Mouse (Mus musculus): ENCODE data around the gene Slc27a3.

Slc27a3 gene

DNA sequence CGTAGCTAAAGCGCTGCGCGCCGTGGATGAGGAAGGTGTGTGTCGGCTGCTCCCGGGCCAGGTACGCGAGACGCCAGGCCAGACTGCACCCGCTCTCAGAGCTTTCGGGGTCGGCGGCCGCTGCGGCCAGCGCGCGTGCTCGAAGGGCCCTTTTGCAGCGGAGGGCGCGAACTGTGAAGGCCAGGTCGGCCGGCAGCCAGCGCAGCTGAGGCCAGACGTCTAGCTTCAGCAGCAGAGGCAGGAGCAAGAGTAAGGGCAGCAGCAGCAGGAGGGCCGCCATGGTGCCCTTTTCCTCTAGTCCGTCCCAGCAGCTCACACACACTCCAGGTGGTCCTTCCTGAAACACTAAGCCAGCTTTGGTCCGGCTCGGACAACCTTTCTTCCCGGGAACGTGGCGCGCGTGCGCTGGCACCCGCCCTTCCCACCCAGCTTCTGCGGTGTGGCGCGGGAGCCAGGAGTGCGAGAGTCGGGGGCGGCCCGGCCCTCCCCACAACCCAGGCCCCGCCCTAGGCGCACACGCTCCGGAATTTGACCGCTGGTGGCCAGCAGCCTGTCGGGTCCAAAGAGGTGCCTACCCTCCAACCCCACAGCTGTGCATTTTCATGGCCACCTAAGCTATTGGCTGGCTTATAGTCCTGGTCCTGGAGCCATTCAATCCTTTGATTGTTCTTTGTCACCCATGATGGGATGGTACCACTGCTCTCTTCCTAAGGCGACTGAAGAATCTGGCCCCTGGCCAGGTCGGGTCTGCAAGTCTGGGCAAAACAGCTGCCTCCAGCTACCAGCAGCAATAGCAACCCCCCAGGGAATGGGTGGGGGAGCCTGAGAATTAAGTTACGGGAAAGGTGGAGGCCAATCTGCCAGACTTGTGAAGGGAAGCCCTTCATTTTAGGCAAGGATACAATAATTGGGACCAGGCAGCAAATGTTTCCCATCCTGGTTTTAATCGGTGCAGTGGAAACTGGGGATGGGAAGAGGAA, at the start of gene Slc27a3:
Gene Slc27a3 (minus strand): TSS at position 428 of the 980 bp plus-strand sequence.
- no peak for DNase-seq (ENCODE audit: low read depth, low spot score)

DNA sequence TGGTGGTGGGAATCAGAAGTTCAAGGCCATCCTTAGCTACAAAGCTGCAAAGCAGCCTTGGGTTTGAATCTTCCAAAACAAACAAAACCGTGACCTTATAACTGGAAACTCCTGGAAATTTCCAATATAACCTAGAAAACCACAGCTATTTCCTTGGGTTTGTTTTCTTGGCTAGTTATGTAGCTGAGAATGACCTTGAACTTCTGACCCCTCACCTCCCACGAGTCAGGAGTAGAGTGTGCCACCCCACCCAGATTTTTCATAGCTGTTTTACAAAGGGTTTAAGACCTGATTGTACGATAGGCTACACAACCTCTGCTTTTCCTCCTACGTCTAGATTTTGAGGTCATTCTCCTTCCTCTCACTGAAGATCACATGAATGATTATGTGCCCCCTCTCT, 47.4 kb upstream of the Slc27a3 start:
- no peak for DNase-seq (ENCODE audit: low read depth, low spot score)

DNA sequence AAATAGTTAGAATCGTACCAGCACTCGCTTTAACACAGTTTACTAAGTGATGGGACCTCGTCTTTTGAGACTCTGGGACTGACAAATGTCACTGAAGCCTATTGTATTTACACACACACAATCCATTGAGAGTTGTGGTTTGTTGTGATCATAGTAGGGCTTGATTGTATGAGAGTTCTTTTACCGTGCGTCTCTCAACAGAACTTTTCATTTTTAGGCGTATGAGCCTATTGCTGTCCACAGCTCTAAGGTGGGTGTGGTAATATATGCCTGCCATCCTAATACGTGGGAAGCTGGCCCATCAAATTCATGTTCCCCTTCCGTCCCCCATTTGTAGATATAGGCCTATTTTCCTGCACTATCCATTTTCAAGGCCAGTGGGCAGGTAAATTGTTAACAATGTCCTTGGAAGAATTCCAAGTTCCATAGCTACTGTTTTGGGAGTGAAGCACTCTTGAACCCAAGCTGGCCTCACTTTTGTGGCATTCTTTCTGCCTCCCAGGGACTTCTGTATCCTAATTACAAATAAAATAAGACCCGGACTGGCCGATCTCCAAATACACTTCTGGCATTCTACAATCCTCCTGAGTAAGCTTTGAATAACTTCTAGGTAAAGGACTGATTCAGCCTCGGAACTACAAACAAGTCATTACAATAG, 44.5 kb upstream of the Slc27a3 start:
- no peak for DNase-seq (ENCODE audit: low read depth, low spot score)

DNA sequence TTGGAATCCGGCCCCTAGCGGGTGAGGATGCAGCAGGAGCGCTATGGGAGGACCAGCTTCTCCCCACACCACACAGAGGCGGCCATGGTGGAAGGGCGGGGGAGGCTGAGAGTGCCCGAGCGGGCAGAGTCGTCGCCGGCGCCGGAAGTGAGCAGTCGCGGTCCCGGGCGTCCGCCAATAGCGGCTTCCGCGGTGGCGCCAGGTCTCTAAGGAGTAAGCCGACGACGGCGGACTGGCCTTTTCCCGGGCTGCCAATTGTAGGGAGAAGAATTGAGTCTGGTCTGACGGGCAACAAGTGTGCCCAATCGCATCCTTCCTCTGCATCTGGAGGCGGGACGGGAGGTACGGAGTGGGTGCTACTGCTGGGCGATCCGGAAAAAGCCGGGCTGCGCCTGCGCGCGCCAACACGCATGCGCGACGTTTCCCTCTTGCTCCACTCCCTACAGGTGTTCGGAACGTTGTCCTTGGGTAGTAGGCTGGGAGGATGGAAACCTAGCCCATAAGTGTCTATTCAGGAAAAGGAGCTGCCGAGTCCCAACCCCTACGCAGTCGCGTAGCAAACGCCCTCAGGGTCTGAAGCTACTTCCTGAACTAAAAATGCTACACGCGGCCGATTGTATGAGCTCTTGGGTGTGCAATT, 43.8 kb upstream of the Slc27a3 start, which contains the start of gene Ints3:
Gene Ints3 (minus strand): TSS at position 242 of the 640 bp plus-strand sequence.
- DNase-seq (ENCODE audit: low read depth, low spot score) = peak; percentile 99

DNA sequence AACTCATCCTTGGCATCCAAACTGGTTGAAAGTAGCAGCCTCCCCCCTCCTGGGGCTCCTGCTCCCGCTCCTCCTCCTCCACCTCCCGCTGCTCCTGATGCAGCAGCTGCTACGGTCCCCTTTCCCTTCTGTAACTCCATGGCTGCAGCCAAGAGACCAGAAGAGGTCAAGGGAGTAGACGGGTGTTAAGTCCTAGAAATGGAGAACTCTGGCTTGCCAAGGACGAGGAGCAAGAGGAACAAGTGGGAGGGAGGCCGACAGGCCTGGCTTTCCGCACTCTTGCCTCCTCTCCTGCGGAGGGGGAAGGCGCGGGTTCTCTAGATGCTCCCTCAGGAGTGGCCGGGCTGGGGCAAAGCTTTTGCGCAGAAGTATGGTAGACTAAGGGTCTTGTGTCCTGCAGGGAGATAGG, 43.1 kb upstream of the Slc27a3 start:
- DNase-seq (ENCODE audit: low read depth, low spot score) = no peak

DNA sequence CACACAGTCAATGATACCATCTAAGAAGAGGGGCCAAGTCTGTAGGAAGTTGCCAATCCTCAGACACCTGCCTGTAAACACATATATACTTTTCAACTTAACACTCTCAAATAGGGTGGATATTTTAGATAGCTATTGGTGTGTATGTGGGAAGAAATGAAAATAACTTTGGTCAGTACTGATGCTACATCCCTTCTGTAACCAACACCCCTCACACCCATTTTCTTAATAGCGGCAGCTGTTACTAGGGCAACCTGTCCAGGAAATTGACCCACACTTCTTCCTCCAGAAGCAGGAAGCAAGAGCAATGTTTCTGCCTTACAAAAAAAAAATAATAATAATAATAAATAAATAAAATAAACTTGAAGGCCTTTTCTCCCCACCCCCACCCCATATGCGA, 42.6 kb upstream of the Slc27a3 start:
- no peak for DNase-seq (ENCODE audit: low read depth, low spot score)

DNA sequence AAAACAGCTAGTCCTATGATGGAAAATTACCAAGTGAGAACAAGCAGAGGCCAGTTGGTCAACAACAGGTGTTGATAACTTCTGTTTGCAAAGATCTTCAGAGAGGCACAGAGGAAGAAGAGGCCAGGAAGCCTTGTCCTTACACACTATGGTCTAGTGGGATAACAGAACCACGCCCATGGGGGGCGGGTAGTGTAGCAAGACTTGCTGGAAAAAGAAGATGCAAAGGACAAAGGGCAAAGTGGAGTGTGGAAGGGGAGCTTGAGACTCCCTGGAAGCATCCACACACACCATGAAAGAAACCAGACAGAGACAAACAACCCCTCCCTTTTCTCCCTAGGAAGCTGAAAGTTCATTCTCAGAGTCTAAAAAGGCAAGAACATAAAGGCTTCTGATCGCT, 39.8 kb upstream of the Slc27a3 start:
- DNase-seq (ENCODE audit: low read depth, low spot score) = no peak

DNA sequence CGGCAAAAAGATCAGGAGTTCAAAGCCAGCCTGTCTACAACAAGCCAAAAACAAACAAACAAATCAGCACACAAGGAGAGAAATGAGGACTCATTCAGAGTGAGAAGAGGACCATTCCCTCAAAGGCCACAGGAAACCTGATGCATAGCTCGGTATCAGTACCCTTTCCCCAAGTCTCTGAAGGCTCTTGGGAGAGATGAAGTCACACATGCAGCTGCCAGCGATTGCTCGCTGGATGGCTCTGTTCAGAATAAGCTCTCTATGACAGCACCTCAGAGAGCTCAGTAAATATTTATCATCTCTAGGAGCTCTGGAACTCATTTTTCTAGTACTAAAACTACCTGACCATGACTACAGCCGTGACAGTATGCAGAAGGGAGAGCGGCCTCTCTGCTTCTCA, 38.4 kb upstream of the Slc27a3 start:
- no peak for DNase-seq (ENCODE audit: low read depth, low spot score)

DNA sequence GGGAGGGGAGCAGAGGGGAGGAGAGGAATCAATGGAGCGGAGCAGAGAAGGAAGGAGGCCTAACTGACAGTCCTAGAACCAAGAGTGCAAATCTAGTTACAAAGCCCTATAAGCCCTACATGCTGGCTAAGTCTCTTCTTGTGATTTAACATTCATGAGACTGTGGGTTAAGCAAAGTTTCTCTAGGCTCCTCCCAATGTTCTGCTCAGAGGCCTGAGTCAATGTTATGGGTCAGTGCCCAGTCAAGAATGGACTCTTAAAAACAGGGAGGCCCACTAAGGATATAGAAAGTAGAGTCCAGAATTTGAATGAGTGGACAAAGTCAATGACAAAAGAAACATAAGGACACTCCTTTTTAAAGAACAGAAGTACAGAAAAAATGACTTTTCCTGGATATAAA, 37.8 kb upstream of the Slc27a3 start:
- no peak for DNase-seq (ENCODE audit: low read depth, low spot score)

DNA sequence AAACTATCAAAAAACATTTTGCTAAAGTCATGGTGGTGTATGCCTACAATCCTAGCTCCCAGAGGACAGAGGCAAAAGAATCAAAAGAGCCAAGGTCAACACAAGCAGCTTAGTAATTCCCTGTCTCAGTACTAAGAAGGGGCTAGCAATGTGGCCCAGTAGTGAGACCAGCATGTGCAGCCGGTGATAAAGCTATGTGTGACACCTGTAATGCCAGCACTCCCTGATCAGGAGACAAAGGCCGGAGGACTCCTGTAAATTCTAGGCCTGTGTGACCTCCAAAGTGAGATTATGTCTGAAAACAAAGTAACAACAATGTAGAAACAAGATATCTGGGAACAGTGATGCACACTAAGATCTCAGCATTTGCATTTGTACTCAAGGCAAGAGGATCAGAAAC, 35.8 kb upstream of the Slc27a3 start:
- DNase-seq (ENCODE audit: low read depth, low spot score) = no peak

DNA sequence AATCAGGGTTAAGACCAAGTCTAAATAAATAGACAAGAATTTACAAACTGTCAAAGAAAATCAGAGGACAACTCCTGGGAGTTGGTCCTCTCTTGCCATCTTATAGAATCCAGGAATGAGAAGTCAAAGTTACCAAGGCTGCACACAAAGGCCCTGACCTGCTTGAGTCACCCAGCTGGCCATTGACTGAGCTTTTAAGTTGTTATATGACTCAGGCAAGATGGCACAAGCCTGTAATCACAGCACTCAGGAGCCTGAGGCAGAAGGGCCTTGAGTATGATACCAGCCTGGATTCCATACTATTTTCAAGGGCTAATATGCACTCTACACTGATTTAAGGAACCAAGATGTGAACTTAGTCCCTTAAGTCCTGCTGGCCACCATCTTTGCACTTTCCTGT, 33.8 kb upstream of the Slc27a3 start:
- DNase-seq (ENCODE audit: low read depth, low spot score) = no peak

DNA sequence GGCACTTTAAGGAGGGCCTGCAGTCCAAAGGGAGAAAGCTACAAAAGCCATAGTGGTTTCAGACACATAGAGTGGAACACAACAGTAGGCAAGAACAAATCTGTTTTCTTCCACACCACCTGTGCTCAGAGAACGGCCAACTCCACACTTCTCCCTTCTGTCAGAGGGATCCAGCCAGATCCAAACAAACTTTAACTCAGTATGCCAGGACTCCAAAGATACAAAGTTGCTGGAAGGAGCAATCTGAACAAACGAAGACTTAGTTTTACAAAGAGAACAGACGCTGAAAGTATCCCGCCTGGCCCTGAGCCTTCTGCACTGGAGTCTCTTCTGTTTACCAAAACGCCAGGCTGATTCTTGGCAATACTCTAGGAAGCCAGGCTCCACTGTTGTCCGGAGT, 31.0 kb upstream of the Slc27a3 start:
- no peak for DNase-seq (ENCODE audit: low read depth, low spot score)

DNA sequence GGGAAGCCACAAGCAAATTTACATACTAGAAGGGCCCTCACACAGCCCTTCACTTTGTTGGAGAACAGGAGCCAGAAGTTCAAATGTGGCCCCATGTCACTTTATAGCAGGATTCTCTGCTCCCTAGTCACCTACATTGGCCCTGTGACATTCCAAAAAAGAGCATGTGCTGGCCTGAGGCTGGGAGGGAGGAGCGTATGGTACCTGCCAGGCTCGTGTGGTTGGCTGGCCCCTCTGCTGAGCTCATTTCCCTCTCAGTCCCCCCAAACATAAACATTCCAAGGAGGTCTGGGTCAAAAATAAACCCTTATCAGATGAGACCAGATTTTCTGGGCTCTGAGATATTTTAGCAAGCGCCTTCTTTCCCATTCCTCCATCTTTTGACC, 23.3 kb upstream of the Slc27a3 start:
- DNase-seq (ENCODE audit: low read depth, low spot score) = no peak

DNA sequence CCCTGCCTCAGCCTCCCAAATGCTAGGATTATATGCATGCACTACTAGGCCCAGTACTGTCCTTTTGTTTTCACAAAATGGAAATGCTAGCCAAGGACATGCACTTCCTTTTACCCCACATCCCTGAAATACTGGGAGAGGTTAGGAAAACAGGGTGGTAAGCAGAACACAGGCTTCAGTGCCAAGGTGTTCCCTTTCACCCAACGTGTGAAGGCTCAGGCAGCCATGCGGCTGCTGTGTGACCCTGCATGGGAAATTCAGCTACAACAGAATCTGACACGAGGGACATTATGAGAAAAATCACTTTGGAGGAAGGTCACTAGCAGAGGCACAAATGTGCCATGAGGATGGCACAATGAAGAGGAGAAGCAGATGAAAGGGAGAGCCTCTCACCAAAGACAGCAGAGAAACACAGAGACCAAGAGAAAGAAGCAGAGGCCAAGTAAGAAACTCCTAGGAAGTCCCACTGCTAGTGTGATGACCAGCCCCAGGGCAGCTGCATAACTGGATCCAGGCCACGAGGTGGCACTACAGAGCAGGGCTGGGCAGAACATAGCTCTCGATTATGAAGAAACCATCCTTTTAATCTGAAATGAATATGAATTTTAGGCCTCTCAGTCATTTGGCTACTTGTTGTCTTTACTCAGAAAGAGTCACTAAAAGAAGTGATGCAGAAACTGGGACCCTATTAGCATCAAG, 22.7 kb upstream of the Slc27a3 start:
- DNase-seq (ENCODE audit: low read depth, low spot score) = no peak

DNA sequence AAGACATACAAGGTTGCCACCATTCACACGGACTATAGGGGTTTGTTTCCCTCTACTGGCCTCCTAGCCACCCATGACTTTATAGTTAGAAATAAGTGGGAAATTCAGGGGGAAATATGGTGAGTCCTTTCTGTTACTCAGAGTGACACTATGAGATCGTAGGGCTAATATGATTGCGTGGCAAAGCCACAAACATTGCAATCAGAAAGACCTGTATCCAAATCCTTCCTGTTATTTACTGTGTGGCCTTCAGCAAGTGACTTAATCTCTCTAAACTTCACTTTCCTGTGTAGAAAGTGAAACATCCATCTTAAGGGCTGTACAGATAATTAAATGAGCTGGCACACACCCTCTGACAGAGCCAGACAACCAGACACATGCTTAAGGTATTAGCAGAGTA, 19.0 kb upstream of the Slc27a3 start:
- DNase-seq (ENCODE audit: low read depth, low spot score) = no peak

DNA sequence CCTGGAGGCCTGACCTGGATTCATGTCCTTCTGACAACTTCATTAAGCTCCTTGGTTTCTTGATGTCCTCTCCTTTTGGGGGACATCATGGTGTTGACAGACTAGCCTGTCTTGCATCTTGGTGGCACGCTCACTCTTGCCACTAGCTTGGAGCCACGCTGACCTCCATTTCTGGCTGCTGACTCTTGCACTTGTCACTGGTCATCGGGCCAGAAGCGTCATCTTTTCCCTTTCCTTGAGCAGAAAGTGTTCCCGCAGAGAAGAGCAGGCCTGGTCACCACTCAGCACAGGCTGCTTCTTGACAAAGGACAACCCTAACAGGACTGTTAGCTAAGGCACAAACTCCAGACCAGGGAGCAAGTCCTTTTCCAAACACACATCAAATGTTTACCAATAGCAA, 16.7 kb upstream of the Slc27a3 start:
- no peak for DNase-seq (ENCODE audit: low read depth, low spot score)

DNA sequence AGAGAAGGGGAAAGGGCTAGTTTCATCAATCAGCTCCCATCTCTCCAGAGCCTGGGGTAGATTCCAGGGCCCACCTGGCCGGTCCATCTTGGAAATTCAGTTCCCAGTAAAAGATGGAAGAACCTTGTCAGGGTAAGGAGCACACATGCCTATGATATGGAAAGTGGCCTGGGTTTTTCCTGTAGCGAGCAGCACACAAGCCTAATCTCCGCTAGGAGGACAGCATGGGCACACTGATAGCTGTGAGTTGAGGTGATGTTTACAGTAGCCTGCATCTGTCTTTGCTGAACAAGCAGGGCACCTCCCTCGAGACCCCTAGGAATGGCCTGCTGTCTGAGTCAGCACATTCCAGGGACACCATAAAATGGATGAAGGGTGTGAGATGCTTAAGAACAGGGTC, 14.9 kb upstream of the Slc27a3 start:
- DNase-seq (ENCODE audit: low read depth, low spot score) = no peak

DNA sequence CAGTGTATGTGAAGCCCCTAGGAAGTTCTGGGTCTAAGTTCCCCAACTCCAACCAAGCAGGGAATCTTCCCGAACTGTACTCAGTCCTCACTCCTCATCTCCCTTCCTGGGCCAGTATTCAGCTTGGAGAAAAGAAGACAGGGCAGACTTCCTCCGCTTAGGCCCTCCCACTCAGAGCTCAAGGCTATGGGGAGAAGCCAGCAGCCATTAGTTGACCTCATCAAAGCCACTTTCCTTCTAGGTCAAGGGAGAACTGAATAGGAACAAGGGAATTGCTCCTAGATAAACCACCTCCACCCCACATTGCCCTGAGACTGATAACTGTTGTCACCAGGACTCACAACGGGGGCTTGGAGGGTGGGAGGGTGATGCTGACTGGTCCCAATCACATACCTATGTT, 14.4 kb upstream of the Slc27a3 start:
- DNase-seq (ENCODE audit: low read depth, low spot score) = no peak

DNA sequence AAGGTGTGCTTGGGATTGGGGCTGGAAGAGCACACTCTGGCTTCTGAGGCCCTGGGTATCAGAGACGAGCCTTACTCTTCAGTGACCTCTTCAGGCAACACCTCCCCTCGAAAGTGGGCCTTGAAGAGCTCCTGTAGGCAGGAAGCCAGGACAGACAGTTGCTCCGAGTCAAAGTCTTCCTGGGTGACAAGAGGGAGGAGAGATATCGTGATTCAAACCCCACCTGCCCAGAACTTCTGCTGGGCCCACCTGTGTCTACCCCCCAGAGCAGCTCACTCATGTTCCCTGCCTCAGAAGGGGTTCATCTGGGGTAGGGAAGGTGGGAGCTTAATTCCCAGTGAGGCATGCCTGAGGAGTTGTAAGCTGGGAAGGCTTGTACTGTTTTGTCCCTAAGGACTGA, 11.3 kb upstream of the Slc27a3 start:
- DNase-seq (ENCODE audit: low read depth, low spot score) = no peak

DNA sequence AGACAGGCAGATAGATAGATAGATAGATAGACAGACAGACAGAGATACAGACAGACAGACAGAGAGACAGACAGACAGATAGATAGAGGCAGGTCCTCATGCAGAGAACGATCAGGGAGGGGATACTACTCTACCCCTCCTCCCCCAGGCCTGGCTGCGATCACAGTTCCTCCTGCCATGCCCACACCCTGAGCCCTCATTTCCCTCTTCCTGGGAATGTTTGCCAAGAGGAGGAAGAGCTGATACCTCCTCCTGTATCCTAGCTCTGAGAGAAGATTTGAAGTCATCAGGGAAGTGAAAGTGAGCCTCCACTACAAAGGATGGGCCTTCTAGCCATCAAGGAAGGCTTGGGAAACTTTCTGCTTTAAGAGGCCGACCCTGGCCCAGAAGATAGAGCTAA, 5.9 kb upstream of the Slc27a3 start:
- DNase-seq (ENCODE audit: low read depth, low spot score) = no peak

DNA sequence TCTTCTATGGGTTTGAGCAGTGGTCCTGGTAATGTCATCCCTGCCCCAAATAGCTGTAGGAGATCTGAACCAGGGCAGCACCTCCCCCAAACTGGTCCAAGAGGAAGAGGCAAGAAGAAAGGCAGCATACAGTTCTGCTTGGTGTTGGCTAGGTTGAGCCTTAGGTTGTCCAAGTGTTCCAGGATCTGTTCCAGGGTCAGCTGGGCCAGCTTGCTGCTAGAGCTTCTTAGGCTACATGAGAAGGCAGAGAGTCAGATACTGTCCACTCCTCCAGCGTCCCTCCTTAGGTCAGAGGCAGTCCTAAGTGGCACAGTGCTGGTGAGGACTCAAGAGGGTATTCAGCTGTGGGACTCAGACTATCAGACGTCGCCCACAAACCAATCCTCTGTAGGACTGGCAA, 2.9 kb upstream of the Slc27a3 start:
- no peak for DNase-seq (ENCODE audit: low read depth, low spot score)

DNA sequence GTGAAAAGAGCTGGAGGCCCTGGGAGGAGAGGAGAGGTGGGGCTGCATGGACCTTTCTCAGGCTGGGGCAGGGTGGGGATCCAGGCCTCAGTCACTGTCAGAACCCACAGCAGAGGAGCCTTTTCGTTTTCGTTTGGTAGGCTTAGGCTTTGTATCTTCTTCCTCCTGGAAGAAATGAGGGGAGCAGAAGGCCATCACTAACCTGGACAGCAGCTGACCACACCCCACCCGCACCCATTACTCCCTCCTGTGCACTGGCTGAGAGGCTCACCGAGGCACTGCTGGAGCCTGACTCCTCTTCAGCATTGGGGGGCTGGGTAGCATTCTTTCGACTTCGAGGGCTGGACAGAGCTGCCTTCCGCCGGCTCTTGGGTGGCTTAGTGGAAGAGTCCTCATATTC, 2.2 kb upstream of the Slc27a3 start:
- DNase-seq (ENCODE audit: low read depth, low spot score) = no peak
